Mouse (Mus musculus) heart, embryonic 14.5 days (tissue): ENCODE data around the gene Keap1. TPM values are rescaled to one million over a fixed set of nuclear protein-coding genes. Genes with fewer than 3 reads are reported as not detected.
A peak's percentile ranks its signal among the peaks of the same experiment; 100 is the strongest.
"Not testable (repeated sequence)": the region's sequence is repeated elsewhere in the genome, so short reads cannot be mapped to it uniquely, and the experiment has no call there.

Experiments
- ATAC-seq: fragments of 200-750 bp; cut with Nextera tagmentation; 2 replicates; pipeline ENCODE4 v1.8.0; 2017; ENCODE audit warnings: low read depth, moderate TSS enrichment; ENCODE audit not compliant: insufficient number of reproducible peaks, insufficient read depth, low FRiP score
- H3K27ac ChIP-seq, 2 experiments: fragments of 200-500 bp in 1 of 2; fragments of 300-500 bp in 1 of 2; sonication (generic) in 1 of 2; replicated peaks in 1 of 2; 2 replicates each; pipeline ENCODE4 v1.5.1; 2012 to 2014; ENCODE audit warnings: low read depth in 2 of 2, low read length in 2 of 2, control low read depth in 1 of 2, mild to moderate bottlenecking in 1 of 2, mixed read lengths in 1 of 2; ENCODE audit not compliant: control insufficient read depth in 1 of 2, insufficient read depth in 1 of 2
- H3K27me3 ChIP-seq: fragments of 300-500 bp; sonication (generic); 2 replicates; pipeline ENCODE4 v1.6.1; 2014; ENCODE audit warnings: mild to moderate bottlenecking, low read length, control low read depth; ENCODE audit not compliant: control insufficient read depth, insufficient read depth
- H3K36me3 ChIP-seq: fragments of 300-500 bp; sonication (generic); 2 replicates; pipeline ENCODE4 v1.6.1; 2014; ENCODE audit warnings: mild to moderate bottlenecking, control low read depth, low read length, mixed read lengths; ENCODE audit not compliant: control insufficient read depth, insufficient read depth
- H3K4me1 ChIP-seq, 2 experiments: fragments of 200-500 bp in 1 of 2; fragments of 300-500 bp in 1 of 2; sonication (generic) in 1 of 2; 2 replicates each; pipeline ENCODE4 v1.6.1; 2012 to 2014; ENCODE audit warnings: low read length in 2 of 2, control low read depth in 1 of 2, mixed read lengths in 1 of 2; ENCODE audit not compliant: control insufficient read depth in 2 of 2, insufficient read depth in 2 of 2
- H3K4me2 ChIP-seq: fragments of 300-500 bp; sonication (generic); 2 replicates; pipeline ENCODE4 v1.6.1; 2014; ENCODE audit warnings: mild to moderate bottlenecking, low read length
- H3K4me3 ChIP-seq, 2 experiments: fragments of 200-500 bp in 1 of 2; fragments of 300-500 bp in 1 of 2; sonication (generic) in 1 of 2; 2 replicates each; pipeline ENCODE4 v1.5.1; 2012 to 2014; ENCODE audit warnings: low read length in 2 of 2, mild to moderate bottlenecking in 2 of 2, control low read depth in 1 of 2, low read depth in 1 of 2, moderate library complexity in 1 of 2; ENCODE audit not compliant: control insufficient read depth in 1 of 2, insufficient read depth in 1 of 2
- H3K9ac ChIP-seq: fragments of 300-500 bp; sonication (generic); 2 replicates; pipeline ENCODE4 v1.6.1; 2014; ENCODE audit warnings: mild to moderate bottlenecking, low read length
- H3K9me3 ChIP-seq: fragments of 300-500 bp; sonication (generic); 2 replicates; pipeline ENCODE4 v1.6.1; 2016; ENCODE audit warnings: low read length, control low read depth; ENCODE audit not compliant: control insufficient read depth
- WGBS: fragments of 180-500 bp; shearing (Covaris S2); extraction: QIAGEN DNeasy Blood & Tissue Kit; methylation state at CpG from one replicate; pipeline ENCODE4 v1.1.7; 2014; 5-methylcytosine and 5-hydroxymethylcytosine counted together
- polyA plus RNA-seq: library from polyadenylated mRNA; unstranded; fragments of >200 nt; fragmentation: Nextera tagmentation; extraction: Ambion mirVana; gene quantifications from 2 replicates; pipeline ENCODE4 v1.2.1, GENCODE M21; 2014

Gene Keap1
- polyA plus RNA-seq, 1 experiment from 2014 or later, result 31.5 TPM

GRCm38 (mm10) chr9:21272391-21272790 is 33.2 kb upstream of the Keap1 start:
- Histone ChIP-seq H3K36me3 (peaks cover 98% of the 10 kb centered on the region), H3K9me3 (no peaks in the 10 kb centered on the region), H3K4me2 (no peak overlapping the region), H3K4me1 (peaks cover 5 to 16% of the 10 kb centered on the region in 2 experiments; a peak in 3 of 4 replicates), H3K27ac (no peak overlapping the region), H3K27me3 (no peaks in the 10 kb centered on the region), H3K9ac (no peak overlapping the region), H3K4me3 (no peak overlapping the region)
- 86% methylated on average over 9 of the region's 9 CpGs for WGBS
- no peak for ATAC-seq

GRCm38 (mm10) chr9:21269590-21269989 is 30.4 kb upstream of the Keap1 start:
- H3K4me2 ChIP-seq, H3K9me3 ChIP-seq, H3K27ac ChIP-seq, ATAC-seq, H3K9ac ChIP-seq, H3K27me3 ChIP-seq, H3K4me3 ChIP-seq: not testable (repeated sequence)
- Histone ChIP-seq H3K36me3 (peaks cover 82% of the 10 kb centered on the region), H3K4me1 (peaks cover 12 to 30% of the 10 kb centered on the region in 2 experiments)
- WGBS, result 81% methylated on average over 5 of the region's 5 CpGs

DNA sequence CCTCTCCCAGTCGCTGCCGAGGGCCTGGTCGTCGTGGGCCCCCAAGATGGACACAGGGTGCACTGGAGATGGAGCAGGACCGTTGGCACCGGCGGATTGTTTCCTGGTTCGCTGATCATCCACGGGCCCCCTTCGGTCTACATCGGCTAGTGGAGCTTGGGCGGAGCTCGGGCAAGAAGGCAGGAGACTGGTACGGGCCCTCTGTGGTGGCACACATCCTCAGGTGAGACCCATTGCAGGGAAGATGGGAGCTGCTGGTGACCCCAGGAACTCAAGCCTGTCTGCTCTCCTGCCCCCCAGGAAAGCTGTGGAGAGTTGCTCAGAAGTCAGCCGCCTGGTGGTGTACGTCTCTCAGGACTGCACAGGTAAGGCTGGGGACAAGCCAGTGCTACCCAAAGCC is 29.1 kb upstream of the Keap1 start:
- H3K27me3 ChIP-seq, result no peaks in the 10 kb centered on the region

GRCm38 (mm10) chr9:21266889-21267288 is 27.7 kb upstream of the Keap1 start:
- peak overlapping the region; percentile 70 for H3K4me2 ChIP-seq
- peaks cover 55% of the 10 kb centered on the region for H3K36me3 ChIP-seq
- H3K27ac ChIP-seq, result no peak overlapping the region; a peak in 1 of 4 replicates
- no peaks in the 10 kb centered on the region for H3K27me3 ChIP-seq
- peak overlapping the region in 1 of 2 experiments; percentile 86; a peak in 1 of 4 replicates for H3K4me3 ChIP-seq
- no peak for ATAC-seq
- H3K9ac ChIP-seq, result peak overlapping the region; percentile 91; the same call in 1 of the 2 replicates
- H3K4me1 ChIP-seq, result peaks cover 7 to 24% of the 10 kb centered on the region in 2 experiments
- H3K9me3 ChIP-seq, result no peaks in the 10 kb centered on the region
- WGBS, result 57% methylated on average over 5 of the region's 5 CpGs

More for the DNA sequence above, 29.1 kb upstream of the Keap1 start:
- ATAC-seq, result no peak
- Histone ChIP-seq H3K4me2 (no peak overlapping the region), H3K36me3 (peaks cover 70% of the 10 kb centered on the region), H3K9ac (no peak overlapping the region), H3K27ac (no peak overlapping the region), H3K4me3 (no peak overlapping the region), H3K9me3 (no peaks in the 10 kb centered on the region), H3K4me1 (peaks cover 7 to 24% of the 10 kb centered on the region in 2 experiments)
- 95% methylated on average over 16 of the region's 16 CpGs for WGBS

DNA sequence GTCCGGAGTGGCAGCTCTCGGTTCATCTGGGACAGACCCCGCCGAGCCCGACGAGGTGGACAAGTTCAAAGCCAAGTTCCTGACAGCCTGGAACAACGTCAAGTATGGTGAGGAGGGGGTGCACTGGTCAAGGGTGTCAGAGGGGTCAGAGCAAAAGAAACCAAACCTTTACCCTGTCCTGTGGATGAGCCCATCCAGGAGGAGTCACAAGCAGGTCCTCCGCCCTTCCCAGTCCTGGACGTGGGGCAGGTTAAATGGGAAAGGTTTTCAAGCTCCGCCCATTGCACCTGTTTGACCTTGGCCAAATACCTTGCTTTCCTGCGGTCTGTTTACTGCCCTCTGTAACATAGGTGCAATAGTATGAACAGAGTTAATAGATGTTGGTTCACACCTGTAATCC is 26.4 kb upstream of the Keap1 start:
- peak; percentile 13; the same call in 1 of the 2 replicates for ATAC-seq

DNA sequence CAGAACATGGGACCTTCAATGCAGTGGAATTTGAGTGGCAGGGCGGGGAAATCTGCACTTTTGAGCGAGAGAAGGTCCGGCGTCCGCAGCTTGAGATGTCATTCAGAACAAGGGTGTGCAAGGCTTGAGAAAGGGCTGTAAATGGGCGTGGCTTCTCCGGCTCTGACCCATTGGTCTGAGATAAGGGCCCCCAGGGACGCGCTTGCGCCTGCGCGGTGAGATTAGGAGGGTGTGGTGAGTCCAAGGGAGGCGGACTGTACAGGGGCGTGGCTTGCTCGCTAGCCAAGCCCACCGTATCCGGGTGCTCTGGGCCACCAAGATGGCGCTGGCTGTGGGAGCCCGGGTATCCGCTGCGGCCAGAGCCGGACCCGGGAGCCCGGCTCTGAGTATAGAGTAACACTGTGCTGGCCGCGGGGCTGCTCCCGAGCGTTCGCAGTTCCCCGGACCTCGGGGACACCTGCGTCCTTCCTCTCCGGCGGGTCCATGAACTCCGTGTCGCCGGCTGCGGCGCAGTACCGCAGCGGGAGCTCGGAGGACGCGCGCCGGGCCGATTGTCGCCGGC is 25.9 kb upstream of the Keap1 start, which contains the start of gene Atg4d:
TSS of gene Atg4d (plus strand) at position 294 of the 562 bp plus-strand sequence.
- Histone ChIP-seq H3K9me3 (no peaks in the 10 kb centered on the region), H3K9ac (peak within 1 kb of the TSS; percentile 91), H3K4me2 (peak within 1 kb of the TSS; percentile 70), H3K4me1 (peaks cover 7 to 24% of the 10 kb centered on the region in 2 experiments), H3K36me3 (peaks cover 37% of the 10 kb centered on the region), H3K27me3 (no peaks in the 10 kb centered on the region), H3K27ac (peak within 1 kb of the TSS; percentile 72 to 77), H3K4me3 (peak within 1 kb of the TSS; percentile 70 to 86)
- peak; percentile 98 for ATAC-seq
- under 1% methylated on average over 49 of the region's 49 CpGs for WGBS

More for the DNA sequence above, 26.4 kb upstream of the Keap1 start:
- Histone ChIP-seq H3K9ac (peak overlapping the region; percentile 91), H3K27ac (peak overlapping the region in 1 of 2 experiments; percentile 68; a peak in 2 of 4 replicates), H3K4me3 (peak overlapping the region; percentile 70 to 86), H3K27me3 (no peaks in the 10 kb centered on the region), H3K36me3 (peaks cover 43% of the 10 kb centered on the region), H3K4me1 (peaks cover 7 to 24% of the 10 kb centered on the region in 2 experiments), H3K9me3 (no peaks in the 10 kb centered on the region), H3K4me2 (peak overlapping the region; percentile 70)
- 4% methylated on average over 11 of the region's 11 CpGs for WGBS

DNA sequence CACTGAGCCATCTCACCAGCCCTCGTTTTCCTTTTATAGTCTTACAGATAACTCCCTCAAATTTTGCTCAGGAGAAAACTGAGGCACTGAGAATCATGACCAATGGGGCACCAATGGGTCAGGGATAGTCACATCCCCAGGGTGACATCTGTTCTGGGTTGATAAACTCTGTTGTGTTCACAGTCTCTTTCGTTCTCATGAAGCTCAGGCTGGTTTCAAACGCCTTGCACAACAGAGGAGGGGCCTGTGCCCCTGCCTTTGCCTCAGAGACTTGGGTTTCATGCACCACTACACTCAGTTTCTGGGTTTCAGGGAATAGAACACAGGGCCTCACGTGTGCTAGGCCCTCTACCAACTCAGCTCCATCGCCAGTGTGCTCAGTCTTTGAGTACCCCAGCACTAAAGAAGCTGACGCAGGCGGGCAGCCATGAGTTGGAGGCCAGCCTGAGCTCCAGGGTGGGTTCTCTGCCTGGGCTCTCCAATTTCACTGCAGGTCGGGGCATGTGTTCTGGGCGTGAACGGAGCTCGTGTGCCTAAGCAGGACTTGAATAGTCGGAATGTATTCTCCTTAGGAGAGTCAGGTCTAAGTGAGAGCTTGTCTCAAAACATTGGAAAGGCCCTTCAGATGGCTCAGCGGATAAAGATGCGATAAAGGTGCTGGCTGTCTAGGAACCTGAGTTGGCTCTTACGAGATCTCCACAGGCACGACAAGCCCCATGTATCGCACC is 25.3 kb upstream of the Keap1 start:
- peak overlapping the region; percentile 91 for H3K9ac ChIP-seq
- H3K4me2 ChIP-seq, result peak overlapping the region; percentile 70
- H3K36me3 ChIP-seq, result peaks cover 31% of the 10 kb centered on the region
- 14% methylated on average over 17 of the region's 17 CpGs for WGBS
- H3K9me3 ChIP-seq, result no peaks in the 10 kb centered on the region
- H3K27ac ChIP-seq, result peak overlapping the region; percentile 72 to 77
- peaks cover 7 to 24% of the 10 kb centered on the region in 2 experiments for H3K4me1 ChIP-seq
- ATAC-seq, result 0 out of 2 replicates have a peak, but pooled peaks have one; percentile 2
- H3K4me3 ChIP-seq, result peak overlapping the region; percentile 44 to 86
- H3K27me3 ChIP-seq, result no peaks in the 10 kb centered on the region
